Mouse (Mus musculus) ES-Bruce4 (cell line): ENCODE measurements around the gene Nutm2. TPM values are rescaled to one million over a fixed set of nuclear protein-coding genes. Genes with fewer than 3 reads are reported as not detected.
"Not testable (repeated sequence)": the region's sequence is repeated elsewhere in the genome, so short reads cannot be mapped to it uniquely, and the experiment has no call there.

ENCODE experiments used
- H3K27ac ChIP-seq: 2 replicates; pipeline ENCODE4 v1.5.1; 2012; ENCODE audit warnings: low read length, inconsistent platforms; ENCODE audit not compliant: insufficient read depth
- H3K27me3 ChIP-seq: 2 replicates; pipeline ENCODE4 v1.6.1; 2012; ENCODE audit warnings: mild to moderate bottlenecking, low read length, inconsistent platforms; ENCODE audit not compliant: control insufficient read depth, poor library complexity, insufficient read depth, severe bottlenecking
- H3K36me3 ChIP-seq: 2 replicates; pipeline ENCODE4 v1.6.1; 2012; ENCODE audit warnings: inconsistent platforms, mild to moderate bottlenecking, low read length, moderate library complexity; ENCODE audit not compliant: control insufficient read depth, poor library complexity, insufficient read depth, severe bottlenecking
- H3K4me1 ChIP-seq: one replicate; pipeline ENCODE4 v1.8.1; 2011; ENCODE audit warnings: low read length; ENCODE audit not compliant: control insufficient read depth, insufficient read depth
- H3K4me3 ChIP-seq: 2 replicates; pipeline ENCODE4 v1.5.1; 2011; ENCODE audit warnings: low read depth, mild to moderate bottlenecking, low read length
- H3K9ac ChIP-seq: 2 replicates; pipeline ENCODE4 v1.6.1; 2012; ENCODE audit warnings: low read depth, mild to moderate bottlenecking, inconsistent platforms; ENCODE audit not compliant: poor library complexity, severe bottlenecking
- H3K9me3 ChIP-seq: replicated peaks from 2 replicates; pipeline ENCODE4 v1.6.1; 2012; ENCODE audit warnings: mild to moderate bottlenecking, low read length, inconsistent platforms; ENCODE audit not compliant: control insufficient read depth, poor library complexity, insufficient read depth, severe bottlenecking
- CTCF ChIP-seq: IDR thresholded peaks from one replicate; pipeline ENCODE4 v1.8.1; 2011; ENCODE audit warnings: low read depth, low read length
- EP300 ChIP-seq: IDR thresholded peaks from 2 replicates; pipeline ENCODE4 v1.6.1; 2011; ENCODE audit warnings: low read depth, low read length; ENCODE audit not compliant: insufficient read depth
- POLR2A ChIP-seq: IDR thresholded peaks from one replicate; pipeline ENCODE4 v1.8.1; 2011; ENCODE audit warnings: low read length; ENCODE audit not compliant: insufficient read depth
- polyA plus RNA-seq: library from polyadenylated mRNA; stranded (reverse); fragments of >200 nt; gene quantifications from 2 replicates; pipeline ENCODE4 v1.2.4, GENCODE M21; 2011; ENCODE audit warnings: low read depth; ENCODE audit not compliant: missing spikeins, insufficient read depth, insufficient read length

Nutm2 gene
- polyA plus RNA-seq, 1 experiment = not detected

GRCm38 (mm10) chr13:50443812-50444211, 23.3 kb upstream of the Nutm2 start, which contains the start of gene Gm47429:
Gene Gm47429 (minus strand): TSS chr13:50443912.
- no peaks in the 10 kb centered on the region for H3K27me3 ChIP-seq

DNA sequence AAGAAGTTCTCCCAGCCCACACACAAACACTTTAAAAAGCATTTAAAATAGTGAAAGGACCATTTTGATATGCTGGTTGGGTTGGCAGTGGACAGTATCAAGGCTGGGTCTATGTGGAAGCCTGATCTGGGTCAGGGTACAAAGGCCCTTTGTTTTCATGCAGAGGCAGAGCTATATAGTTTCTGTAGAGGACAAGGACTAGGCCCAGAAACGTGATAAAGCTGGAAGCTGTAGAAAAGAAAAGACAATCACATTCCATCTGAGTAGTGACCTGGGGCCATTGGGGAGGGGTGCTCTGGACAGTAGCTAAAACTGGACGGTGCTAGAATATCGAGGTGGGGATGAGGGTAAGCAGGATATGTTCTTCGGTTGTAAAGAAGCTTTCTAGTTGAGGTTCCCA, 21.8 kb upstream of the Nutm2 start:
- Histone ChIP-seq H3K4me3 (no peak overlapping the region), H3K4me1 (no peaks in the 10 kb centered on the region), H3K27me3 (no peaks in the 10 kb centered on the region), H3K36me3 (no peaks in the 10 kb centered on the region), H3K27ac (no peak overlapping the region), H3K9ac (no peak overlapping the region), H3K9me3 (no peaks in the 10 kb centered on the region)
- TF ChIP-seq CTCF (no peak), POLR2A (no peak), EP300 (no peak)

More at GRCm38 (mm10) chr13:50443812-50444211, 23.3 kb upstream of the Nutm2 start, which contains the start of gene Gm47429:
- no peaks in the 10 kb centered on the region for H3K9me3 ChIP-seq
- H3K27ac ChIP-seq = no peak within 1 kb of the TSS
- H3K4me1 ChIP-seq = no peaks in the 10 kb centered on the region
- H3K4me3 ChIP-seq = no peak within 1 kb of the TSS
- TF ChIP-seq CTCF (no peak), EP300 (no peak), POLR2A (no peak)
- no peaks in the 10 kb centered on the region for H3K36me3 ChIP-seq
- no peak within 1 kb of the TSS for H3K9ac ChIP-seq

- 0 out of 2 replicates have a peak overlapping the region, but pooled peaks have one; percentile 28 for H3K9ac ChIP-seq
- H3K4me3 ChIP-seq = not testable (repeated sequence)
Observed at GRCm38 (mm10) chr13:50452266-50452665, 14.8 kb upstream of the Nutm2 start.

GRCm38 (mm10) chr13:50453426-50453825, 13.7 kb upstream of the Nutm2 start:
- H3K9me3 ChIP-seq = no peaks in the 10 kb centered on the region
- H3K27ac ChIP-seq = peak overlapping the region; percentile 97
- H3K9ac ChIP-seq = no peak overlapping the region
- H3K4me3 ChIP-seq = peak overlapping the region; percentile 37
- H3K27me3 ChIP-seq = no peaks in the 10 kb centered on the region
- TF ChIP-seq EP300 (peak; percentile 90), POLR2A (no peak), CTCF (no peak)
- peaks cover 5% of the 10 kb centered on the region for H3K4me1 ChIP-seq
- H3K36me3 ChIP-seq = no peaks in the 10 kb centered on the region

More at GRCm38 (mm10) chr13:50452266-50452665, 14.8 kb upstream of the Nutm2 start:
- not testable (repeated sequence) for H3K36me3 ChIP-seq, H3K4me1 ChIP-seq, H3K9me3 ChIP-seq, H3K27me3 ChIP-seq
- peak overlapping the region; percentile 97; the same call in 1 of the 2 replicates for H3K27ac ChIP-seq

DNA sequence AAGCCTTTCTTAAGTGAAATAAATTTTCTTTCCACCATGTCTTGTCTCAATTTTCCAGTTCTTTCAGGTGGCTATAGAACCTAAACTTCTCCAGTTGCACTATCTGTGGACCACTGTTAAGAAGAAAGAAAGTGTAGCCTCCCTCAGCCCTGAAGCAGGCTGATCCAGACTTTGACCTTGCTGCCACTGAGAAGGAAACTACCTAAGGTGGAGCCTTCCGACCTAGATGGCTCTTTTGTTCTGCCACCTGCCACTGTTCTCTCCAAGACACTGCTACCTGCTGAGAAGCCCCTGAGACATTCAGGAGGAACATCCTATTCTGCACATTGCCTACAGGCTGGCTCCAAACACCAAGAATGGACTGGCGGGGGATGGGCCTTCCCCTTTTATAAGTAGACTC, 6.7 kb upstream of the Nutm2 start:
- not testable (repeated sequence) for H3K27ac ChIP-seq, H3K36me3 ChIP-seq, H3K9me3 ChIP-seq, H3K4me3 ChIP-seq, H3K9ac ChIP-seq, H3K27me3 ChIP-seq, H3K4me1 ChIP-seq
- TF ChIP-seq EP300 = peak; percentile 97

GRCm38 (mm10) chr13:50464621-50465562, 2.2 kb upstream of the Nutm2 start:
- Histone ChIP-seq H3K4me1 (peaks cover 2% of the 10 kb centered on the region), H3K27ac (peak overlapping the region; percentile 4; the same call in 1 of the 2 replicates), H3K9ac (peak overlapping the region; percentile 22; the same call in 1 of the 2 replicates), H3K36me3 (no peaks in the 10 kb centered on the region), H3K27me3 (no peaks in the 10 kb centered on the region), H3K4me3 (peak overlapping the region; percentile 48), H3K9me3 (no peaks in the 10 kb centered on the region)
- TF ChIP-seq EP300 (no peak), CTCF (no peak), POLR2A (no peak)

- H3K9me3 ChIP-seq, H3K27ac ChIP-seq, H3K36me3 ChIP-seq, H3K9ac ChIP-seq, H3K4me3 ChIP-seq, H3K27me3 ChIP-seq, H3K4me1 ChIP-seq: not testable (repeated sequence)
Observed at GRCm38 (mm10) chr13:50488510-50488909, 21.4 kb downstream of the Nutm2 start.

DNA sequence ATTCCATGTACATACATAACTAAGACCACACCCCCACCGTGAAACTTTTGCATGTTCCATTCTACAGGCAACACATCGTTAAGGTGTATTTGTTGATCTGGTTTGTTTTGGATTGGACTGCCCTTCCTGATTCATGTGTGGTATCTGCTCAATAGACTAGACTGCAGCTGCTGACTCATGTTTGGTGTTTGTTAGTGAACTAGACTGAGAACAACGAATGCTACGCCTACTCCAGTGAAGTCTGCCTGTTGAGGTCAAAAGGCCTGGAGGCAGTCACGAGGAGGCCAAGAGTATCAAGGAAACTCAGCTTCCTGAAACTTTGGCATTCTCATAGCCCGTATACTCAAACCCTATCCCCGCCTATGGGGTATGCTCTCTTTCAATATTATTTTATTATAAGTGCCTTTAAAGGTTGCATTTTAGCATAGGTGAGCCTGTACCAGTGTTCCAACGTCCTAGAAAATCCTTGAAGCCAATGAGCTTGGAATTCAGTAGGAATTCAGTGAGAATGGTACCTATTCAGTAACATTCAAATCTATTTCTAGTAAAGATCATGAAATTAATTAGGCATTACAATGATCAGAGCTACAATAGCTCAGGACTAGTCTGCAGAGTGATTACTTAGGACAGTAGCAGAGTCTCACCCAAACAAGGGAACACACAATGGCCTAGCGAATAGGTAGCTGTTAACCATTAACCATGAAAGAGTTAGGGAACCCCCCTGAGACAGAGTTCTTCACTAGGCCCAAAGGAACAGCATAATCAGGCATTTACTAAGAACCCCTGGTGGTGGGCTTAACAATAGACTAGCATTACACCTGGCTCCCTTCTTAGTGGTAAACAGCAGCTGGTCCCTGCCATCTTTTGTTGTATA, 43.6 kb downstream of the Nutm2 start:
- not testable (repeated sequence) for H3K4me3 ChIP-seq, H3K9ac ChIP-seq, H3K4me1 ChIP-seq, H3K36me3 ChIP-seq, H3K27me3 ChIP-seq, H3K27ac ChIP-seq, H3K9me3 ChIP-seq
